Mouse (Mus musculus) mature B cell (primary cell): ENCODE results near the gene Scgb1a1.
"Not testable (repeated sequence)": the region's sequence is repeated elsewhere in the genome, so short reads cannot be mapped to it uniquely, and the experiment has no call there.

Source experiments
- in situ Hi-C: fragments of 300-500 bp; cut with MboI; formaldehyde crosslinking; loops from 2 replicates; pipeline ENCODE4 v1.14.3; 2019

Gene Scgb1a1

GRCm38 (mm10) chr19:9100297-9101061 lies 12.7 kb upstream of the Scgb1a1 start:
- in situ Hi-C loops = no loop called here

GRCm38 (mm10) chr19:9099751-9100150 lies 12.0 kb upstream of the Scgb1a1 start:
- in situ Hi-C loops = no loop called here

- in situ Hi-C loops = no loop called here
These were observed 9.7 kb upstream of the Scgb1a1 start for GRCm38 (mm10) chr19:9097441-9097840.

GRCm38 (mm10) chr19:9095111-9095510 lies 7.4 kb upstream of the Scgb1a1 start:
- in situ Hi-C loops = no loop called here

- in situ Hi-C loops = no loop called here
These were observed 3.0 kb upstream of the Scgb1a1 start for GRCm38 (mm10) chr19:9090709-9091108.

- in situ Hi-C loops = no loop called here
These were observed 2.4 kb upstream of the Scgb1a1 start for GRCm38 (mm10) chr19:9090191-9090590.

GRCm38 (mm10) chr19:9083892-9084291 lies 3.9 kb downstream of the Scgb1a1 start:
- in situ Hi-C loops = not testable (repeated sequence)

- in situ Hi-C loops = no loop called here
These were observed 4.8 kb downstream of the Scgb1a1 start for GRCm38 (mm10) chr19:9083010-9083355.

- in situ Hi-C loops = no loop called here
These were observed 5.4 kb downstream of the Scgb1a1 start for GRCm38 (mm10) chr19:9082191-9083009.

GRCm38 (mm10) chr19:9081311-9082190 lies 6.2 kb downstream of the Scgb1a1 start:
- in situ Hi-C loops = no loop called here

GRCm38 (mm10) chr19:9079916-9080315 lies 7.8 kb downstream of the Scgb1a1 start:
- in situ Hi-C loops = loop anchor here (5.0 kb wide), 1 partner anchor 88 kb away; no protein-coding TSS in a partner anchor

- in situ Hi-C loops = loop anchor here (5.0 kb wide), 1 partner anchor 85 kb away; no protein-coding TSS in a partner anchor
These were observed 10.6 kb downstream of the Scgb1a1 start for GRCm38 (mm10) chr19:9076982-9077660.

GRCm38 (mm10) chr19:9076035-9076434 lies 11.7 kb downstream of the Scgb1a1 start:
- in situ Hi-C loops = loop anchor here (5.0 kb wide), 1 partner anchor 84 kb away; no protein-coding TSS in a partner anchor

GRCm38 (mm10) chr19:9075558-9075957 lies 12.2 kb downstream of the Scgb1a1 start:
- in situ Hi-C loops = loop anchor here (5.0 kb wide), 1 partner anchor 83 kb away; no protein-coding TSS in a partner anchor

- in situ Hi-C loops = no loop called here
These were observed 13.3 kb downstream of the Scgb1a1 start for GRCm38 (mm10) chr19:9074424-9074823.

GRCm38 (mm10) chr19:9073776-9074411 lies 13.9 kb downstream of the Scgb1a1 start:
- in situ Hi-C loops = no loop called here

GRCm38 (mm10) chr19:9072157-9072530 lies 15.6 kb downstream of the Scgb1a1 start:
- in situ Hi-C loops = no loop called here

GRCm38 (mm10) chr19:9071456-9072156 lies 16.2 kb downstream of the Scgb1a1 start:
- in situ Hi-C loops = no loop called here

GRCm38 (mm10) chr19:9070316-9070715 lies 17.4 kb downstream of the Scgb1a1 start:
- in situ Hi-C loops = no loop called here

- in situ Hi-C loops = no loop called here
These were observed 18.0 kb downstream of the Scgb1a1 start for GRCm38 (mm10) chr19:9069687-9070307.
